Mouse (Mus musculus) forebrain, embryonic 14.5 days (tissue): ENCODE measurements around the gene Nhsl2. TPM values are rescaled to one million over a fixed set of nuclear protein-coding genes. Genes with fewer than 3 reads are reported as not detected.

Experiments
- ATAC-seq: fragments of 200-750 bp; cut with Nextera tagmentation; 2 replicates; pipeline ENCODE4 v1.8.0; 2017; ENCODE audit warnings: mild to moderate bottlenecking, moderate library complexity
- DNase-seq: peaks from one replicate; pipeline ENCODE4 v3.0.0-alpha.2; 2015; ENCODE audit warnings: low spot score
- H3K27ac ChIP-seq: fragments of 300-500 bp; sonication (generic); 2 replicates; pipeline ENCODE4 v1.5.1; 2014; ENCODE audit warnings: low read depth, mild to moderate bottlenecking, control low read depth, low read length, moderate library complexity
- H3K27me3 ChIP-seq: fragments of 300-500 bp; sonication (generic); replicated peaks from 2 replicates; pipeline ENCODE4 v1.6.1; 2014; ENCODE audit warnings: low read length, control low read depth, mixed read lengths; ENCODE audit not compliant: control insufficient read depth, insufficient read depth
- H3K36me3 ChIP-seq: fragments of 300-500 bp; sonication (generic); 2 replicates; pipeline ENCODE4 v1.6.1; 2014; ENCODE audit warnings: low read length, control low read depth; ENCODE audit not compliant: control insufficient read depth, insufficient read depth
- H3K4me1 ChIP-seq: fragments of 300-500 bp; sonication (generic); 2 replicates; pipeline ENCODE4 v1.6.1; 2014; ENCODE audit warnings: antibody characterized with exemption, low read length, control low read depth; ENCODE audit not compliant: control insufficient read depth, insufficient read depth
- H3K4me2 ChIP-seq: fragments of 300-500 bp; sonication (generic); 2 replicates; pipeline ENCODE4 v1.6.1; 2014; ENCODE audit warnings: mild to moderate bottlenecking, control low read depth, low read length
- H3K4me3 ChIP-seq: fragments of 300-500 bp; sonication (generic); 2 replicates; pipeline ENCODE4 v1.5.1; 2014; ENCODE audit warnings: low read depth, low read length, control low read depth
- H3K9ac ChIP-seq: fragments of 300-500 bp; sonication (generic); 2 replicates; pipeline ENCODE4 v1.6.1; 2014; ENCODE audit warnings: mild to moderate bottlenecking, low read length, control low read depth, moderate library complexity
- H3K9me3 ChIP-seq: fragments of 300-500 bp; sonication (generic); replicated peaks from 2 replicates; pipeline ENCODE4 v1.6.1; 2016; ENCODE audit warnings: low read length, control low read depth, mixed read lengths; ENCODE audit not compliant: control insufficient read depth
- WGBS: fragments of 180-500 bp; shearing (Covaris S2); extraction: QIAGEN DNeasy Blood & Tissue Kit; methylation state at CpG from one replicate; pipeline ENCODE4 v1.1.7; 2014; 5-methylcytosine and 5-hydroxymethylcytosine counted together
- polyA plus RNA-seq: library from polyadenylated mRNA; unstranded; fragments of >200 nt; fragmentation: Nextera tagmentation; extraction: Ambion mirVana; gene quantifications from 2 replicates; pipeline ENCODE4 v1.2.1, GENCODE M21; 2014

The Nhsl2 gene
- polyA plus RNA-seq, 1 experiment from 2014 or later, result 3.5 TPM

DNA sequence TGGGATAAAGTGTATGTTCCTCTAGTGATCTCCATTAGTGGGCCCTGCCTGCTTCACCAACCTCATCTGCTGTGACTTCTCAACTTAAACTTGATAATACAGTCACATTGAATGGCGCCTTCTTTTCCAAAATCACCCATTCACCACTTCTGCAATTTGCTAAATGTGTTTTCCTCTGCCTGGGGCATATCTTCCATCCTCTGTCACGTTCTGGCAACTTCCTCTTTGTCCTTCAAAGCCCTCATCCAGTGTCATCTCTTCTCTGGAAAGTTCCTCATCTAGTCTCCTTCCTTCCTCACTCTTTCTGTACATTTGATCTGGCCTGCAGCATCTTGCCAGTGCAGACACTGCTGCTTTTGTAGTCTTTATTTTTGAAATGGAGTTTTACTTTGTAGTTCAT is 158.8 kb downstream of the Nhsl2 start:
- no peaks in the 10 kb centered on the region for H3K4me1 ChIP-seq
- no peak overlapping the region for H3K4me2 ChIP-seq
- no peak for ATAC-seq
- no peaks in the 10 kb centered on the region for H3K36me3 ChIP-seq
- 64% methylated on average over 2 of the region's 2 CpGs for WGBS
- no peaks in the 10 kb centered on the region for H3K9me3 ChIP-seq
- no peak for DNase-seq
- H3K27me3 ChIP-seq, result no peaks in the 10 kb centered on the region; the same call in 1 of the 2 replicates
- H3K27ac ChIP-seq, result no peak overlapping the region
- no peak overlapping the region for H3K9ac ChIP-seq
- no peak overlapping the region for H3K4me3 ChIP-seq

DNA sequence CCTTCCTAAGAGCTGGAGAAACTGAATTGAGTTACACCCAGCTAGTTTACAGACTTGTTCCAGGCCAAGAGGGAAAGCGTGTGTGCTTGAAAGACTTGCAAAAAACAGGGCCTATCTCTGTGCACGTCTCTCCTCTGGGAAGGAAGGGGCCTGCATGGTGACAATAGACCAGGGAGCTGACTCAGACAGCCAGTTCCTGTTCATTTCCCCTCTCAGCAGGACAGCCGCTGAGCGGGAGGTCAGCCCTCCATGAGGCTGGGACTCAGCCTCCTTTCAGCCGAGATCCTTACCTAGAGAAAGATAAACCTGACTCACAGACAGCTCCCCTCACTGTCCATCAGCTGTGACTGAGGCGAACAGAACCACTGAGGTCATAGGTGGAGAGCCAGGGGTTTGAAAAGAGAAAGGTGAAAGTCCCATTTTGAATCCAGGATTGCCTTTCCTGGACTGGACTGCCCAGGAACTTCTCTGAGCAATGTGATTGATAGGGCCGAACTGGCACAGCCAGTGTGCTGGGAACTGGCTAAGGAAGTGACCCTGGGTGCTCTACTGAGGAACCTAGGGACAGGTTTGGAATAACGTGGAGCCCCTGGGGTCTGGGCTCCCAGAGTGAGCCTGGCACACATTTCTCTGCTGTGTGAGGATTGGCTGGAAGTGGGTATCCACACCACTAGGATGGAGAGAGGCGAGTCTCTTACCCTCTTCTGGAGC is 168.2 kb downstream of the Nhsl2 start:
- no peak overlapping the region for H3K4me2 ChIP-seq
- no peak for ATAC-seq
- no peaks in the 10 kb centered on the region for H3K4me1 ChIP-seq
- DNase-seq, result no peak
- no peak overlapping the region for H3K27ac ChIP-seq
- no peak overlapping the region for H3K4me3 ChIP-seq
- H3K9ac ChIP-seq, result no peak overlapping the region
- no peaks in the 10 kb centered on the region for H3K27me3 ChIP-seq
- no peaks in the 10 kb centered on the region for H3K9me3 ChIP-seq
- whole genome bisulfite sequencing, result 48% methylated on average over 9 of the region's 9 CpGs
- H3K36me3 ChIP-seq, result no peaks in the 10 kb centered on the region

DNA sequence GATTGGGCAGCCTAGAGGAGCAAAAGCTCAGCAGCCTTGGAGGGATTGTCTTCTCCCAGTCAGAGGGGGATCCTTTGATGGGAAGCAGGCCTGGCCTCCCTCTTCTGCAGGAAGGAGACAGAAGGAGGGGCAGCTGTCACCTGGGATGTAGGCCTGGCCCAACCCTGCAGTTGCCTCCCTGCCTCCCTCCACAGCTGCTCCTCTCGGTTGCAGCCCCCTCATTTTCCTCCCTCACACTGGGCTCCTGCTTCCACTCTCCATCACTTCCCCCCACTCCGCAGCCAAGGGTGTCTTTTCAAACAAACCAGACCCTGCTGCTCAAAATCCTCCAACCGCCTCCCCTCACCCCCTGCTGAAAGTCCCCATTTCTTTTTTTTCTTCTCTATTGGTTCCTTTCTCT is 169.7 kb downstream of the Nhsl2 start:
- Histone ChIP-seq H3K27ac (no peak overlapping the region), H3K9me3 (no peaks in the 10 kb centered on the region), H3K36me3 (no peaks in the 10 kb centered on the region), H3K9ac (no peak overlapping the region), H3K4me1 (no peaks in the 10 kb centered on the region), H3K4me2 (no peak overlapping the region), H3K4me3 (no peak overlapping the region), H3K27me3 (no peaks in the 10 kb centered on the region)
- ATAC-seq, result no peak
- no peak for DNase-seq
- 39% methylated on average over 3 of the region's 3 CpGs for WGBS

DNA sequence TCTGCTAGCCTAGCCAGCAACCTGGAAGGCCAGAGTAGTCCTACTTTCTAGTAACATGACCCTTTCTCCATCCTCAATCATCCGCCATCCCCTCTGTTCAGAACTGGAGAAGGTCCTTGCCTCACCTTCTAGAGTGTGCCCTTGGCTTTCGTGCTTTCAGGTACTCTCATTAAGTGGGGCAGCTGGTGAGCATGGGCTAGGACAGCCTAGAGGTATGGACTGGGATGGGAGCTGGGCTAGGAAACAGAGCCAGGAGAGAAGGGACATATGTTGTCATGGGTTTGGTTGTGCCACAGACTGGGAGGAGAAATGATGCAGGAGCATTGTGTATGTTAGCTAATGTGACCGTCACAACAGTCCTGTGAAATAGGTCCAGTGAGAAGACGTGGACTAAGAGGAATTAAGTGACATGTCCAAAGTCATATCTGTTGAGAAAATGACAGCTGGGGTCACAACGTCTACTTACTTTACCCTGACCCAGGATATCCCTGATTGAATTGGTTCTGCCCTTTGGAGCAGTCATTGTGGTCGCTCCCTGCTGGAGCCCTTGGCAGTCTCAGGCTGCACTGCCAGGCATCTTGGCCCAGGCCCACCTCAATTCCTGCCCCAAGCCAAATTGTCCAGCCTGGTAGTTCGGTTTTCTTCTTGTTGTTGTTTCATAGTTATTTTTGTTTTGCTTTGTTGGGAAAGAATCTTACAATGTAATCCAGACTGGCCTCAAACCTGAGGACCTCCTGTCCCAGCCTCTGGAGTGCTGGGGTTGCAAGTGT is 170.5 kb downstream of the Nhsl2 start:
- H3K27ac ChIP-seq, result no peak overlapping the region
- H3K27me3 ChIP-seq, result no peaks in the 10 kb centered on the region
- H3K9ac ChIP-seq, result no peak overlapping the region
- DNase-seq, result no peak
- H3K4me1 ChIP-seq, result no peaks in the 10 kb centered on the region
- ATAC-seq, result no peak
- no peaks in the 10 kb centered on the region for H3K36me3 ChIP-seq
- no peak overlapping the region for H3K4me2 ChIP-seq
- H3K4me3 ChIP-seq, result no peak overlapping the region
- H3K9me3 ChIP-seq, result no peaks in the 10 kb centered on the region
- WGBS, result 85% methylated on average over 7 of the region's 7 CpGs

DNA sequence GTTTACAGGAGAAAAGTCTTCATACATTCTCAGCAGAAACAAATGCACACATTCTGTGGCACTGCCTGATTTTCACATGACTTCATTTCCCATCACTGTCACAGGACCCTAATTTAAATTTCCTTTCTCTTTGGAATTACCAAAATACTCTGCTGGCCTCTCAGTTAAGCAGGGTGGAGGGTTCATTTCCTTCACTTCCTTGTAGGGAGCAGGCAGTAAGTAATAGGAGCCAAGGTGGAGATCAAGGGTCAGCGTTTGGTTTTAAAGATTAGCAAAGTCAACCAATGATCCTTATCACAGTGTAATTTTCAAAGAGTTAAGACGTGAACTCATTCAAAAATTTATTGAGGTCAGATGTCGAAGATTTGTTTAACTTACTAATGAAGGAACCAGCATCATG is 175.8 kb downstream of the Nhsl2 start:
- Histone ChIP-seq H3K9ac (no peak overlapping the region), H3K9me3 (no peaks in the 10 kb centered on the region), H3K27ac (no peak overlapping the region), H3K4me3 (no peak overlapping the region), H3K4me2 (no peak overlapping the region), H3K27me3 (no peaks in the 10 kb centered on the region), H3K4me1 (no peaks in the 10 kb centered on the region), H3K36me3 (no peaks in the 10 kb centered on the region)
- no peak for ATAC-seq
- WGBS, result 79% methylated on average over 3 of the region's 3 CpGs
- DNase-seq, result no peak

DNA sequence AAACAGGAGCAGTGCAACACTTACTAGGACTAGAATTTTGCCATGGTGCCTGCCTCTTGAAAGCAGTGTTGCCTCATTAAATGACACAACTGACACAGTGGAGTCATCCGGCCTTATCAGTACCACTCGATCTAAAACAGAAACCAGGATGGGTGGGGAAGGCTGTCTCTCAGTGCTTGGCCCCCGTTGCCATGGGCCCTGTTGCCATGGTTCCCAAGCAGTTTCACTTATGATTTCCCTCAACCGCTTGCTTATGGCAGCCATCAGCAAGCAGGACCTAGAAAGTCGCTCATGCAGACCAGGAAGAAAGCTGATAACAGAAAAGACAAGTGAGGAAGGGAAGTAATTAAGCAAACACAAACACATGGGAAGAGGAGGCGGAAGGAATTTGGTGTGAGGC is 182.7 kb downstream of the Nhsl2 start:
- no peaks in the 10 kb centered on the region for H3K36me3 ChIP-seq
- no peak overlapping the region for H3K4me3 ChIP-seq
- H3K4me2 ChIP-seq, result no peak overlapping the region
- no peak overlapping the region for H3K9ac ChIP-seq
- ATAC-seq, result 0 out of 2 replicates have a peak, but pooled peaks have one; percentile 15
- no peak overlapping the region for H3K27ac ChIP-seq
- DNase-seq, result peak; percentile 3
- WGBS, result 68% methylated on average over 6 of the region's 6 CpGs
- H3K4me1 ChIP-seq, result no peaks in the 10 kb centered on the region
- H3K27me3 ChIP-seq, result no peaks in the 10 kb centered on the region
- no peaks in the 10 kb centered on the region for H3K9me3 ChIP-seq

DNA sequence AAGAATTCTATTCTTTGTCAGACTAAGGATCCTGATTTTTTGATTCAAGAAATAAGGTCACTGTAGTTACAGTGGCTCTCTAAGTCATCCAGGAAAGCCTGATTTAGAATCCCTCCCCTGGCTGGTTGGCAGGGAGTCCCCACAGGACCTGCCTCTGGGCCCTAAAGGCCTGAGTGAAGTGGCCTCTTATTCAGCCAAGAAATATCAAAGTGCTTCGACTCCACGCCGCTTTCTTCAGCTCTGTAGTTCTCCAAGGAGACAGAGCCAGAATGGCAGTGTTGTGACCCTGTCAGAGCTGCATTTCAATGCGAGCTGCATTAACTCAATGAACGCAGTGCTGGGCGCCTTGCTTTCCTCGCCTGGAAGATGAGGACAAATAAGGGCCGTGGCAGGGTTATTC is 183.2 kb downstream of the Nhsl2 start:
- Histone ChIP-seq H3K4me2 (no peak overlapping the region), H3K9ac (no peak overlapping the region), H3K4me3 (no peak overlapping the region), H3K9me3 (no peaks in the 10 kb centered on the region), H3K4me1 (no peaks in the 10 kb centered on the region), H3K36me3 (no peaks in the 10 kb centered on the region), H3K27me3 (no peaks in the 10 kb centered on the region), H3K27ac (no peak overlapping the region)
- DNase-seq (peak; percentile 29), ATAC-seq (0 out of 2 replicates have a peak, but pooled peaks have one; percentile 29)
- 62% methylated on average over 8 of the region's 8 CpGs for WGBS

DNA sequence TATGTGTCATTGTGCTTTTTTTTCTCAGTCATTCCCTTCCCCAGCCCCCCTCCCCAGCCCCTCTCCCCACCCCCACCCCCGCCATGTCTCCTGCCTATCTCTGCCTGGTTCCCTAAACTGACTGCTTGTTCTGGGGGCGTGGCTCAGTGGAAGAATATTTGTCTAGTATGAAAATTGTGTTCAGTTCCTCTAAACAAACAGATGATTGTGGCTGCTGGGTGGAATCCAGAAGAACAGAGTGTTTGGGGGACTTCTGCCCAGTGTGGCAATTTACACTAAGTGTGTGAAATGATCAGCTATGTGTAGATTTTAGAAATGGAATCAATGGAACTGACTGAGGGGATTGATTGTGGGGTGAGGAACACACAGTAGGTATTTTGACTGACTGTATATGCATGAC is 184.4 kb downstream of the Nhsl2 start:
- Histone ChIP-seq H3K36me3 (no peaks in the 10 kb centered on the region), H3K4me2 (no peak overlapping the region), H3K27me3 (no peaks in the 10 kb centered on the region), H3K9me3 (no peaks in the 10 kb centered on the region), H3K4me3 (no peak overlapping the region), H3K27ac (no peak overlapping the region), H3K4me1 (no peaks in the 10 kb centered on the region), H3K9ac (no peak overlapping the region)
- DNase-seq (no peak), ATAC-seq (no peak)
- WGBS, result 81% methylated on average over 2 of the region's 2 CpGs

DNA sequence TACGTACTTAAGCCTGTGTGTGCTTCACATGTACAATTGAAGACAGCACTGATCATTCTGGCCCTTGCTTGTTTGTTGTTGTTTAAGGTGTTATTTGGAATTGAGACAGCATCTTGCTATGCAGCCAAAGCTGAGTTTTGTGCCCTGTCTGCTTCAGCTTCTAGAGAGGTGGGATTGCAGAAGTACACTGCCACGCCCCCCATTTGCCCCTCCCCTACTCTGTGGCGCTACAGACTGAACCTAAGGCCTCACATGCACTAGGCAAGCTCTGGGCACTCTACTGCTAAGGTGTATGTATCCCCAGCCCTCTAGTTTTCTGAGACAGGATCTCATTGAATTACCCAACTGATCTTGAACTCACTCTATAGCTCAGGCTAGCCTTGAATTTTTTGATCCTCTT is 186.5 kb downstream of the Nhsl2 start:
- no peak for ATAC-seq
- no peaks in the 10 kb centered on the region for H3K9me3 ChIP-seq
- H3K27me3 ChIP-seq, result no peaks in the 10 kb centered on the region
- 53% methylated on average over 3 of the region's 3 CpGs for WGBS
- H3K27ac ChIP-seq, result no peak overlapping the region
- no peak overlapping the region for H3K4me3 ChIP-seq
- no peaks in the 10 kb centered on the region for H3K4me1 ChIP-seq
- H3K36me3 ChIP-seq, result no peaks in the 10 kb centered on the region
- no peak overlapping the region for H3K9ac ChIP-seq
- no peak for DNase-seq
- no peak overlapping the region for H3K4me2 ChIP-seq
